Mouse (Mus musculus) adrenal gland, postnatal 4 days (tissue): ENCODE data around the gene D630003M21Rik. TPM values are rescaled to one million over a fixed set of nuclear protein-coding genes. Genes with fewer than 3 reads are reported as not detected.
A peak's percentile ranks its signal among the peaks of the same experiment; 100 is the strongest.

ENCODE experiments used
- DNase-seq, 2 experiments: peaks; one replicate each; pipeline ENCODE4 v3.0.0; 2021 to 2022; ENCODE audit warnings: low spot score in 2 of 2, mixed read lengths in 2 of 2
- total RNA-seq, 2 experiments: library from RNA; stranded (reverse); gene quantifications; 2 replicates each; pipeline ENCODE4 v1.2.3; 2021

Gene D630003M21Rik
- total RNA-seq, 2 experiments from 2014 or later, result 5.1 to 6.1 TPM

DNA sequence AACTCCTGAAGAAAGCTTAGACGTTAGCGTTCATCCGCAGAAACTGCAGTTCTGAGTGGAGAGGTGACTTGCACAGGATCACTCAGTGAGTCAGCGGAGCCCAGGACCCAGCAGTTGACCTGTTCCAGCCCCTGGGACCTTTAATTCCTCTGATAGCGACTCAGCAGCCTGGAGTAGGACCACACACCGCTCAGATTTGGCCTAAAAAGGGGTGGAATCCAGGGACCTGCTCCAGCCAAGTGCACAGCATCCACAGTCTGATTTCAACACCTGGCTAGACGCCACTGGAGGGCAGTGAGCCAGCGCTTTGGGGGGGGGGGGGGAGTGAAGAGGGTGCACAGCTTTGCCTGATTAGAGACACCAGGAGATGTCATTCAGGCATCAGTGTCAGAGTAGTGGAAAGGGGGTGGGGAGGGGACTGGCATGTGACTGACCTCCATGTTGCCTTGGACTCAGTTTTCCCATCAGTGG lies 60.2 kb downstream of the D630003M21Rik start:
- no peak for DNase-seq

DNA sequence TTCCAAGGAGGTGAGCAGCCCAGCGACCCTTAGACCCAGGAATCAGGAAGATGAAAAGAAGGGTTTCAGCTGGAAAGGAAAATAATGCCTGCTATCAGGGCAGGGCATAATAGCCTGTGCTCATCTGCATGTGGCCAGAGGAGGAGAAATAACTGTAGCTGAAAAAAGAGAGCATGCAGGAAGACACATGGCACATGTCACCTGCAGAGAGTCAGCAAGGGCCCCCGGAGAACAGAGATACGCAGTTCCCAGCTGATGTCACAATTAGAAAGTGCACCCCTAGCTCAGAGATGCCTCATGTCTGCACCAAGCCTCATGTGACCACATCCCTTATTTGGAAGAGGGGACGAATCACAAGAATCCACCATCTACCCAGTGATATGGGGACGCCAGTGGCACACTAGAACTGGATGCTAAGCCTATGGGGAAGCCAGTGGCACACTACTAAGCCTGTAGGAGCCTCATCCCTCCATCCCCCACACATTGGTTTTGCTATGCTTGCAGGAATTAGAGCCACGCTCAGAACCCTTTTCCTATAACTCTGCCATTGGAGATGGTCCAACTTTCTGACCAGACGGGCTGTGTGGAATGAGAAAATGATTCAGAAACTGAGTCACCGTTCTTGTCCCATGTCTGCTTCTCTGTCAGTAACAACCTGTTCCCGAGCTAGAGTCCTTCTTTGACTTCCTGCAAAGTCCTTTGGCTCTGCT lies 61.4 kb downstream of the D630003M21Rik start:
- no peak for DNase-seq

DNA sequence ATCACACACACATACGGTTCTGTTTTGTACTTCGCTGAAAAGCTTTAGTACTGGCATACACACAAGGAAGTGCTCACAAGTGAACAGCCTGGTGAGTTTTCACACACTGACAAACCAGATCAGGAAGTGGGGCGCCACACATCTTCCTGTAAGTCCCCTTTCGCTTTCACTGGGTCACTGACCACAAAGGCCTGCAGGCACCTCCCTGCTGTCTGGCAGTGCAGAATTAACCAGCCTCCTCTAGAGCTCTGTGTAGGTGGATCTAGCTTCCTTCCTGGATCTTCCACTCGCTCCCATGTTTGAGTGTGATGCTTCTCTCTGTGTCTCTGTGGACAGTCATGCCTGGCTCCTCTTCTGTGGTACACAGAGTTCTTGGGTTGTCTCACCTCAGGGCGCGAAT lies 62.4 kb downstream of the D630003M21Rik start:
- DNase-seq, result no peak

DNA sequence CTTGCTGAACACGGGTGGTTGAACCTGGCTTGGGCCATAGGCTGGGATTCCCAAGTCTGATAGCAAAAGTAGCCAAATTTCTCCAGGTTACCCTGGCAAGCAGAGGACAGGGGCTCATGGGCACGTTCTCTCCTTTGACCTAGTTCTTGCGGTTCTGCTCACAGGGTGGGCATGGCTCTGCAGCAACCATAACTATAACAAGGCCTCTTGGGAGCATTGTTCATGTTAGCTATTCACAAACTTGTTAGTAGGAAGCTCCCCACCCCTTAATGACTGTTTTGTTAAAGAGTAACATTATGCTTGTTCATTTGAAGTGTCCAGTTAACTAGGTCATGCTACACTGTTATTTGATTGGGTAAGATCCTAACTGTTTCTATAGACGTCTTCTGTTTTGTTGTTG lies 63.2 kb downstream of the D630003M21Rik start:
- no peak for DNase-seq

DNA sequence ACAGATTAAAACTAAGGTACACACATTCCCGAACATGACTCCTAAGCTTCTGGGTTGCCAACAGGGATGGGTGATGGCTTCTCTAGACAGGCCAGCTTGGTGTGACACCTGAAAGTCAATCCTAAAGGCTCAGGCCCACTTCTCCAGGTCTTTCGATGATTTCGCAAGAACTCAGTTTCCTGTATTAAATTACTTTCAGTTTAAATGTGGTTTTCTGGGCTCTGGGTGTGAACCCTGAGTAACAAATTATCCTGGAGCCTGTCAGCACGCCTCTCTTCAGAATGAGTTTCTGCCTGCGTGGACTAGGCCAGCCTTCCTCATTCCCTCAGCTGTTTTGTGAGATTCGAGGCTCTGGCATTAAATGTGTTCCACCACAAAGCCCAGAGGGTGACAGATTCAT lies 66.0 kb downstream of the D630003M21Rik start:
- DNase-seq, result no peak

DNA sequence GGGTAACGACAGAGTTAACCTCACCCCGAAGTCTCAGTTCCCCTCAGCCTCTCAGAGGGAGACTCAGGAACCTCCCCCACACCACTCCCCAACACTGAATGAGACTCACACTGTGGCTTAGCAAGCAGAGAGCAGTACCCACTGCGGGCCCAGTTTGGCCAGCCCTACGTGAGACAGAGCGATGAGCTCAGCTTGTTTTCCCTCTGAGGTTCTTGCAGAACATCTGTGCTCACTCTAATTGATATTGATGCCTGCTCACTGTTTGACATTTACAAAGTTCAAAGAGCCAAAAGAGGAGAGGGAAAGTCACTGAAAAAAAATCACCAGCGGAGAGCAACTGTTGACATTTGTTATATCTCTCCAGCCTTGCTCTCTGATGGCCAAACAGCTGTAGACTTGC lies 67.3 kb downstream of the D630003M21Rik start:
- no peak for DNase-seq

DNA sequence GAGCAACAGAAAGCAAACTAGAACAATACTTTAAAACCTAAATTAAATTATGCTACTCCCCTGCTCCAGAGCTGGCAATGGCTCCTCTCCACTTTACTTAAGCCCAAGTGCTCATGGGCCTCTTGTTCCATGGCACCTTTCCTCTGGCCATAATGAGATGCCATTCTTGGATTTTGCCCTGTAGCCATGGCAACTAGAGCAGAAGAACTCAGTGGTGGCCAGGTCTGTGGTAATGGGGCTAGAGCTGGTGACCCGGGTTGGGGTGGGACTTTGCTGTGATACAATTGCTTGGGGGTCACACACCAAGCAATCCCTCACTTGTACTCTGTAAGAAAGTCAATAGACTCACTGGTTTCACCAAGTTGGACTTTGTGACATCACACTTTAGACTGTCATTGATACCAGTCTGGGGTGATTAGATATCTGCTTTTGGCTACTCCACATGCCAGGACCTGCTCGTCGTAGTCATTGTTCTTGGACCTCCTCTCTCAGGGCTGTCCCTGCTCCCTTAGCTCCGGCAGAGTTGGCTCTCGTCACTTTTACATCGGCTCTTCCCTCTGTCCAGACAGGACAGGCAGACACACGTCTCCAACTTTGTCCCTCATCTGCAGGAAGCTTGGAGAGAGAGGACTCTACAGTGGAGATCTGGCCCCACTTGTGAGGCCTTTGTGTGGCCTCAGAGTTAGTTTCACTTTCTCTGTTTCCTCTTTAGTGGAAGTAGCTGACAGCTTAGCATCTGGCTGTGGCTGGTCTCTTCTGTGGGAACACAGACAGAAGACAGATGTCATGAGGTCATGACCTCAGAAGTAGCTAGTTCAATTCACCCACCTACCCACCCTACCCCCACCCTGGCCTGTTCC lies 69.4 kb downstream of the D630003M21Rik start:
- no peak for DNase-seq

DNA sequence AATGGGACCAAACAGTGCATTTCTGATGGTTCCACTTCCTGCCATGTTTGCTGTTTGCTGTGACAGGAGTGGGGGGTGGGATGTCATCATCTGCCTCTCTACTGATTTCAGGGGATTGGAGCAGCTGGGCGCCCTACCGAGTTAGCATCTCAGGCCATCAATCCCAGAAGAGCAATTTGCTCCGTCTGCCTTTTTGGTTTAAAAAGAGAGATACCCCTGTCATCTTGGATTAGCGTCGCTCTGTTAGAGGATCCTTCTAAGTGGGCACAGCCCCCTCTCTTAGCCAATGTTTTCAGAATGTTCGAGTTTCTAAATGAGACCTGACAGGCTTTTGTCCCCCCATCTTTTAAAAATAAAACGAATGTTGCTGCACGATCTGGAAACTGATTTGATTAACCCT lies 71.4 kb downstream of the D630003M21Rik start:
- no peak for DNase-seq

DNA sequence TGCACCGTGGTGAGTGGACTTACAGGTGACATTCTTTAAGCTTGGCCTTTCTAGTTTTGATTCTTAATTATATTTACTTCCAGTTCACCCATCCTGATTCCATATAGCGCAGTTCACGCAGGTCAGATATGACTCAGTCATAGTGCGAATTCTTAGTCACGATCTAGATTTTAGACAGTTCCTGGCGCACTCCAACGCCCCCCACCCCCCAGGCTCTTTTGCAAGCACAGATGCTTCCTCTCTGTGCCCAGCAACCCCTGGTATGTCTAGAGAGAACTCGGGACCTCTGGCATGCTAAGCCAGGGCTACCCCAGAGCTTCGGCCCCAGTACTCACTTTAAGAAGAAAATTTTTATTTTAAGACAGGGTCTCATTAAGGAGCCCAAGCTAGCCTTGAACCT lies 72.5 kb downstream of the D630003M21Rik start:
- DNase-seq, result no peak

DNA sequence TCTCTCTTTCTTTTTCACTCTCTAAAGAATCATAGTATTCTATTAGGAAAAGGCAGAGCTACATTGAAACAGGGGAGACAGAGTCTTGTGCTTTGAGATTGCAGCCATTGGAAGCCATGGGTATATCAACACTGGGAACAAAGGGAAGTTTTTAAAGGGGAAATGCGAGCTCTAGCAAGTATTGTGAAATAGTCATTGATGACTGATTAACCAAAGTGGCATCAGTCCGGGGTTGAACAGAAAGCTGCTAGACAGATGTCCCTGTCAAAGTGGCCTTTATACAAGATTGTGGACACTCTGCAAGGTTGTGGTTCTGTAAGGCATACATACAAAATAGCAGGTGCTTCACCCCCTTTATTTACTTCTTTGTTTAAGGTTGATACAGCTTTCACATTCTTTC lies 73.4 kb downstream of the D630003M21Rik start:
- DNase-seq, result no peak

DNA sequence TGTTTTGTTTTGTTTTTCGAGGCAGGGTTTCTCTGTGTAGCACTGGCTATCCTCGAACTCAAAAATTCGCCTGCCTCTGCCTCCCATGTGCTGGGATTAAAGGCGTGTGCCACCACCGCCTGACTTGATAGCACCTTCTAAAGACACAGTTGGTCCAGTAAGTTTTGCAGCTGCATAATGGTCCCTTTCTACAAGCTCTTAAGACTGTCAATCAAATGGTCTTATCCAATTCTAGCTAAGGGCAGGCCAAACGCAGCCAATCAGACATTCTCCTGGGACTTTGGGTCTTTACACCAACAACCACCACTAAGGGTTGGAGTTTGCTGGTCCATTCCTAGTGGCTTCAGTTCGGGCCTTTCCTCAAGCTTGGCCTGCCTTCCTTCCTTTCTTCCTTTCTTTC lies 73.9 kb downstream of the D630003M21Rik start:
- DNase-seq, result no peak

DNA sequence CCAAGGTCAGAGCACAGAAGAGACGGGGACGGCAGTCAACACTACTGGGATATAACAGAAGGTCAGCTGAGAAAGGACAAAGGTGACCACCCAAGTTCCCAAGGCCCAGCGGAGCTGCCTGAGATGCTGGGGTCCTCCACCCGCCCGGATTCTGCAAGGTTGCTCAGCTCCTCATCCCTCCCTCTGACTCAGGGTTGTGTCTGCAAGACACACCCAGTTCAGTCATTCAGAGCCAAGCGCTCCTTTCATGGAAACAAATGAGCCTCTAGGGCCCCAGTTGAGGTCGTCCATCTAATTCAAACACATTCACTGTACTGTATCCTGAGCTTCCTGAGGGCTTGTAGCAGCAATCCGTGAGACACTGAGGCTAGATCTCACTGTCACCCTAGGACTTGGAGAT lies 74.4 kb downstream of the D630003M21Rik start:
- DNase-seq, result no peak

DNA sequence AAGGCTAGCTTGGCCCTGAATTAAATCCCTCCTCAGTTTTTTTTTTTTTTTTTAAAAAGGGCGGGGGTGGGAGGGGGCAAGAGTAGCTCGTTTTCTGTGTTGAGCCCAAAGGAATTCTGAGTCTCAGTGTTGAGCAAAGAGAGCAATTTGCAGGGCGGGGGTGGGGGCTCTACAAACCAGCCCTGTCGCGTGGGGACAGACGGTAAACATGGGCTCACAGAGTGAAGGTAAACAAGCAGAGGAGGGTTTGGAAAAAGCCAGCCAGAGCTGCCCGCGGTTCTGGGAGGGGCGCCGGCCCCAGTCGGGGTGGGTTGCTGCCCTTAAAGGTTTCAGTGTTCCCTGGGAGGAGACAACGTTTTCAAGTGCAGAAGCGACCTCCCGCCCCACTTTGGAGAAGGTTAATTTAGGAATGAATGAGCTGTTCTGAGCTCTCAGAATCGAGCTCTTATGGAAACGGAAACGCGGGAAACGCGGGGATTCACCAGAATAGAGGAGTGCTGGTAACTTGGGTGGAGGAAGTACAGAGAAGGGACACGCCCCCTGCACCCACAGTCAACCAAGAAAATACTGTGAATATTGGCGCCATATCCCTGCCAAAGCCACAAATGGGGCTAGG lies 75.2 kb downstream of the D630003M21Rik start:
- no peak for DNase-seq

DNA sequence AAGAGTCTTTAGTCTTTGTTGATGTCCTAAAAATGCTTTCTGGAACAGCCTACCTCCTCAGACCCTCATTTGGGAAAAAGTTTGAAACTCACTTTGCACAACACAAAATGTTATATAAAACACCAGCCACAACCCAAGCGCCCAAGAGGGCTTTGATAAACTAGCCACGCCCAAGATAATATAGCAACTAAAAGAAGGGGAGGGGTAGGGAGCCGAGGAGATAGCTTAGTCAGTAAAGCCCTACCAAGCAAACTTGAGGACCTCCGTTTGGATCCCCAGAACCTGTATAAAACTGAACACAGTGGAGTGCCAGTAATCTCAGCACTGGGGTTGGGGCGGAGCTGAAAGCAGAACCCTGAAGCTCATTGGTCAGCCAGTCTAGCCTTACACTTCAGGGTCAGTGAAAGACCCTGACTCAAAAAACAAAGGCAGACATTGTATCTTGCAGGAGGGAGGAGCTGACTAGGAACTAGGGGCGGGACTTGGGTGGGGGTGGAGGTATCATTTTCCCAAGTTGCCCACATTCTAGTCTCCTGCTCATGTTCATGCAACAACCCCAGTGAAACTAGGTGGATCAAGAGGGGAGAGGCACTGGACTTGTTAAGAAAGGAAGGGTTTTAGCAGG lies 76.2 kb downstream of the D630003M21Rik start:
- no peak for DNase-seq

DNA sequence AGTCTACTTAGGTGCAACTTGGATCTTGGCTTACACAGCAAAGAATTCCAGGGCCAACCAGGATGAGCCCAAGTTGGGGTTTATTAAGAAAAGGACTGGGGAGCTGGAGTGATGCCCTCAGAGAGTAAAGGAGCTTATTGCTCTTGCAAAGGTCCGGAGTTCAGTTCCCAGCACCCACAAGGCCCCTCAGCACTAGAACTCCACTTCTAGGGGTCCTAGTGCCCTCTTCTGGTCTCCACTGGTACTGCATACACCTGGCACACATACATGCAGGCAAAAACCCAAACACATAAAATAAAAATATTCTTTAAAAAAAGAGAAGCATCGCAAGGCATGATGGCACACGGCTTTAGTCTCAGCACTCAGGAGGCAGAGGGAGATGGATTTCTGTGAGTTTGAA lies 77.9 kb downstream of the D630003M21Rik start:
- DNase-seq, result no peak

DNA sequence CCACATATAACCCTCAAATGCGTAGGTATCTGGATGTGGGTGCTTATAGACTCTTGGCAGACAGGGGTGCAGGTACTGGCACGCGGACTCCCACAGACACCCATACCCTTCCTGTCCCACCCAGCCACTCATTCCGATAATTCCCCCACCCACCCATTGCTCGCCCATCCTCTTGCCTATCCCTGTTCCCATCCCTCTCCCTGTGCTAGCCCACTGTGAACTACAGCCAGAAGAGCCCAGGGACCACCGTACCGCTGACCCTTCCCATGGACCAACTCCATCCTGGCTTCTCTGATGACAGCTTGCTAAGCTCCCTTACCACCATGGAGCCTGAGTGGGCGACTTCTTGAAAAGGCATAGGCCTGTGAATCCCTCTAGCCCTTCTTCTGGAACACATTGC lies 82.1 kb downstream of the D630003M21Rik start:
- no peak for DNase-seq

DNA sequence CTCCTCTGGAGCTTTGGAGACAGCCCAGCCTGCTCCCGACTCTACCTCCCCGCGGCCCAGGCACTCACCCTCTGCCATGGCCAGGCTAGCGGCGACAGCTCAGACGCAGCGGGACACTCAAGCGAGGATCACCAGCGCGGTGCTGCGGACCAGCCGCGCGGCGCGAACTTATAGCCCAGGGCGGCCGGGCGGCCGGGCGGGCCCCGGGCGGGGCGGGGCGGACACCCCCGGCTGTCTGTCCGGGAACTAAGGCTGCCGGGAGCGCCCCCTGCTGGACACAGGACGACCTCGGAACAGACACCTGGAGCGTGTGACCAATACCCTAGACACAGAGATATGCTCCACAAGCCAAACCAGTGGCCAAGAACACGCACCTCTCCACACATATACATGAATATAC lies 82.8 kb downstream of the D630003M21Rik start, which contains the start of gene Tgm2:
Tgm2 (minus strand) TSS at position 214 of the 400 bp plus-strand sequence.
- DNase-seq, result peak; percentile 75 to 87

DNA sequence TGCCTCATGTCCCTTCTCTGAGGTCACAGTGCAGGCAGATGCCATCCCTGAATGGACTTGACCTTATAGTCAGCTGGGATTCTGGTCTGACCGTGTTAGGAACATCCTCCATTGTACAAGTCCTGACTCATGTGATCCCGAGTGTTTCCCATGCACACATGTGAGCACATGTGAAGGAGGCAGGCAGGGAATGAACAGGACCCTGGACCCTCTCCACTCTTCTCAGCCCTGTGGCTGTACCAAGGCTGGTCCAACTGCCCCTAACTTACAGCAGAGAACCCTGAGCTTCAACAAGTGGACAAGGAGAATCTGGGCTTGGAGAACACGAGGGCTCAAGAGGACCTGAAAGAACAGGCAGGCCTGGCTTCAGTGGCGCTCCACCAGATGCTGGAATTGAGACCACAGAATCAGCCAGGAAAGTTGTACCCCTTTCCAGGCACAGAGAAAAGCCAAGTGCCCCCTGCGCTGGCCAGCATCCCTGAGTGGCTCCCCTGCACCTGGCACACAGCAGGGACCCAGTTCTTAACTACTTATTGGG lies 83.4 kb downstream of the D630003M21Rik start:
- DNase-seq, result no peak

DNA sequence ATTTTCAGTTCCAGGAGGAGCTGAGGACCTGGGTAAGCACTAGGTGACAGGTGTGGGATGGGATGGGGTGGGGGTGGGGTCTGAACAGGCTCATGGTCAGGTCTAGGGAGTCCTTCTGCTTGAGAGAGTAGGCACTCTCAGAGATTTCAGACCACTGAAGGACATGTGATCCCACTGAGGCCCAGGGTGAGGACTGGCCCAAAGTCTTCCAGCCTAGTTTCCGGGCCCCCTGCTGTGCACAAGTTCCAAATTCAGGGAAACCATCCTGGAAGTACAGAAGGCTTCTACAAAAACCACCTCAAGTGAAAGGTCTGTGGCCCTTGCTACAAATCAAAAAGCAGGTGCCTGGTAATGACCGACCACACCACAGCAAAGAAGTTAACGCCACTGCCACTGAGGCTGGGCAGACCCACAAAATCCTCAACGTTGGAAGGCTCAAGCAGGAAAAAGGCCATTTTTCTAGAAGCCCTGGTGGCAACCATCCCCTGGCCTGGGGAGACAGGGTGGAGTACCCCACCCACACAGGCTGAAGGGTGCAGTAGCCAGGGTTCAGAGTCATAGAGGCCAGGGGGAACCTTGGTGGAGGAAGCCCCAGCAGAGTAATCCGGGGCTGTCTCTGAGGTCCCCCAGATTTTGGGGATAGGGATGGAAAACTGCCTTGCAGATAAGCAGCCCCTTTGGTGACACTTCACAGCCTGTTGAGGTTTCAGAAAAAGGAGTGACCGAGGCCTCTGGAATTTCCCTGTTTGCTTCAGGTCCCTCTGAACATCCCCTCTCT lies 84.1 kb downstream of the D630003M21Rik start:
- no peak for DNase-seq

DNA sequence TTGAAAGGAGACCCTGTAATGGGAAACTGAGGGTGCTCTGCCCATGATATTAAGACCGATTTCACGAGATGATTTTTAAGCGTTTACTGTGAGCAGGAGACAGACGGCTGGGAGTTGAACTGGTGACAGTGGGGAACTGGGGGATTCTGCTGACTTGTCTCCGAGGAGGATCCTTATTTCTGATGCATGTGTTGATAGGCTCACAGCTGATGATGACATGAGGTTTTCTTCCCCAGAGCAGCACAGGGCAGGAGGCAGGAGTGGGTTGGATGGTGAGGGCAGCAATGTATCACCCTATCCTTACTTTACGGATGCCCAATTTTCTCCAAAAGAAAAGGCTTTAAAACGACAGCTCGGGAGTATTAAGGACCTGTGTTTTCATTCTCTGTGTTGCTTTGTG lies 84.8 kb downstream of the D630003M21Rik start:
- no peak for DNase-seq
